Mouse (Mus musculus) Patski (cell line): ENCODE measurements at regions not wholly inside any gene's neighbourhood (a gene's known extent, or its start where the extent isn't known, plus 50 kb on each side); places are given as distances from the start of the nearest gene placed in this dataset.
"Not testable (repeated sequence)": the region's sequence is repeated elsewhere in the genome, so short reads cannot be mapped to it uniquely, and the experiment has no call there.

Experiments
- ATAC-seq: fragments of 100-300 bp; one replicate; pipeline ENCODE4 v1.8.0; 2021
- CTCF ChIA-PET: fragments of 350-600 bp; sonication (Branson Sonifier 250); formaldehyde crosslinking; loops from one replicate; lab custom pipeline; 2022; ENCODE audit warnings: inconsistent platforms; lab: Charles Lee
- POLR2A ChIA-PET: fragments of 350-600 bp; sonication (Branson Sonifier 250); formaldehyde crosslinking; loops from one replicate; lab custom pipeline; 2022; ENCODE audit warnings: antibody characterized with exemption, inconsistent platforms; lab: Charles Lee
- DNase-seq: peaks from one replicate; pipeline ENCODE4 v3.0.0-alpha.2; 2011; ENCODE audit warnings: low read depth, low spot score
- H3K27me3 ChIP-seq: fragments of 371-371 bp; one replicate; pipeline ENCODE4 v1.5.1; 2021
- CTCF ChIP-seq: fragments of 100-300 bp; IDR thresholded peaks from one replicate; pipeline ENCODE4 v1.5.1; 2021
- in situ Hi-C: fragments of 300-500 bp; cut with MboI; formaldehyde crosslinking; loops from 3 replicates; pipeline ENCODE4 v1.11.1; 2018; ENCODE audit warnings: low pct_unique_long_range_greater_than_20kb, mixed read lengths

DNA sequence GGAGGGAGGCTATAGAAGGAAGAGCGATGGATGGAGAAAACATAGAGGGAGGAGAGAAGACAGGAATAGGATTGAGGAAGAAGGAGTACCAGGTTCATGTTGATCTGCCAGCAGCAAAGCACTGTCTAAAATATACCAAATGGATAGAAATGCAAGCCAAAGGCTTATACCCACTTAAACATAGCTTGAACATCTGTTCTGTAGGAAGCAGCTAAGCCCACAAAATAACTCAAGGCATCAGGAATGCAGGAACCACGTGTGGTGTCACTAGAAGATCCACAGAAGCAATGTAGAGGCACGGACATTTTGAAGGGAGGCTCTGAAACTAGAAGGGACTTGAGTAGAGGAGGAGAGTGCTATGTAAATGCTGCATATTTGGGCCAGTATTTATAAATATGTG, 78.9 kb downstream of the Smgc start:
- ChIA-PET POLR2A (no interaction called here), CTCF (no interaction called here)
- peaks cover 30% of the 10 kb centered on the region for H3K27me3 ChIP-seq
- no peak for TF ChIP-seq CTCF
- DNase-seq (no peak), ATAC-seq (no peak)
- in situ Hi-C loops: no loop called here

DNA sequence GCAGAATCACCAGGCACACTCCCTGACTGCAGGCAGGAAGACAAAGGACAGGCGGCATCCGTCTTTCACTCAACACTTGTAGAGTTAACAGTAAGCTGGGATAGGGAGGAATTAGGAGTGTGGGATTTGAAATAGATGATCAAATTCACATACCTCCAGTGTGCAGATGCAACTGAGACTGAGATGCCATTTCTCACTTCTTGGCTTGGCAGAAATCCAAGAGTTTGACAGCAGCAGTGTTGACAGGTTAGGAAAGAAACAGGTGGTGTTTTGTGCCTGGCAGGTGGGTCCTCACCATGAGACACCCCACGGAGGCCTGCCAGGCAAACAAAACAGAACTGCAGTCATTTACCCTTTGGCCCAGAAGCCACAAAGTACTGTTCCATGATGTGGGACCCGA, 79.8 kb downstream of the Smgc start:
- peaks cover 30% of the 10 kb centered on the region for H3K27me3 ChIP-seq
- TF ChIP-seq CTCF: no peak
- ChIA-PET POLR2A (no interaction called here), CTCF (no interaction called here)
- ATAC-seq: no peak
- no peak for DNase-seq
- in situ Hi-C loops: no loop called here

GRCm38 (mm10) chr15:91924542-91924941, 86.5 kb downstream of the Smgc start:
- ChIA-PET CTCF (no interaction called here), POLR2A (no interaction called here)
- peaks cover 21% of the 10 kb centered on the region for H3K27me3 ChIP-seq
- DNase-seq: no peak
- TF ChIP-seq CTCF: no peak
- ATAC-seq: no peak
- in situ Hi-C loops: no loop called here

- DNase-seq (no peak), ATAC-seq (no peak)
- TF ChIP-seq CTCF: no peak
- ChIA-PET CTCF (no interaction called here), POLR2A (no interaction called here)
- peaks cover 18% of the 10 kb centered on the region for H3K27me3 ChIP-seq
- in situ Hi-C loops: no loop called here
Measured at GRCm38 (mm10) chr15:91927492-91927891, 89.4 kb downstream of the Smgc start.

DNA sequence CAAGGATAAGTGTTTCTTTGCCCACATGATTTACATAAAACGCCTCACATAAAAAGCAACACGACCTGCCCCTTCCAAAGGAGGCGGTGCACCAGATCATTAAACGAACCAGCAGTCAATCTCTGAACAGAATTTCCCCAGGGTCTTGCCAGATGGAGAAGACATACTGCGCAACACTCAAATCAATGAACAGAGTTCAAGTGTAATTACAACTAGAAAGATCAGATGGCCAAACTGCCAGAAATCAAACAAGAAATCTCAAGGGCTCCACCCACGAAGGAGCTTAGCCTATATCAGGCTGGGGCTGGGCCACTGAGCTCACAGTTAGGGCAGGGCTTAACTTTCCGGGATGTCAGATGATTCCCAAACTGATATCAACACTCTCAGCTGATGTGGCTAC, 90.4 kb downstream of the Smgc start:
- no peak for ATAC-seq
- TF ChIP-seq CTCF: no peak
- peaks cover 18% of the 10 kb centered on the region for H3K27me3 ChIP-seq
- CTCF ChIA-PET: no interaction called here
- POLR2A ChIA-PET: no interaction called here
- no peak for DNase-seq
- in situ Hi-C loops: no loop called here

GRCm38 (mm10) chr15:91957273-91957672, 93.7 kb upstream of the Cntn1 start:
- H3K27me3 ChIP-seq: peaks cover 5% of the 10 kb centered on the region
- DNase-seq (no peak), ATAC-seq (no peak)
- POLR2A ChIA-PET: no interaction called here
- TF ChIP-seq CTCF: no peak
- CTCF ChIA-PET: no interaction called here
- in situ Hi-C loops: no loop called here

DNA sequence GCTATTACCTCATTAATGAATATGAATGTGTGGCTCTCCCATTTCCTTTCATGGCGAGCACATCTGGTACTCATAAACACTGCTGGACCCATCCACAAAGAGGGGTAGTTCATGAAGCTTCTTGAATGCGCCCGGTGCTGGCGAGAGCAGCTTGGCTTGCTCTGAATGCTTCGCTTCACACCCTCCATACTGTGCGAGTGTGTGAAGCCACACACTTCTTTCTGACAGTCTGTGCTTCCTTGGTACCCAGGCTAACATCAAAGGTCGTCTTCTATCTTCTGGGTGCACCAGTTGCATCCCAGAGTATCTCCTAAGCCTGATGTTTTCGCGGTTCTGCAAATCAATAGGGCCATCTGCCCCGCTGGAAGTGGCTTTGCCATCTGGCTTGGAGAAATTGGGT, 85.8 kb upstream of the Cntn1 start:
- in situ Hi-C loops: loop anchor here (10.0 kb wide), 1 partner anchor 270 kb away; no protein-coding TSS in a partner anchor
- POLR2A ChIA-PET: no interaction called here
- DNase-seq: no peak
- CTCF ChIA-PET: interaction anchor here (0.7 to 1.1 kb wide), 2 partner anchors 11 to 30 kb away, joined by 3 read pairs; no protein-coding TSS in a partner anchor
- no peak for ATAC-seq
- TF ChIP-seq CTCF: no peak
- H3K27me3 ChIP-seq: peaks cover 5% of the 10 kb centered on the region

- CTCF ChIA-PET: interaction anchor here (0.7 to 1.1 kb wide), 2 partner anchors 10 to 14 kb away, joined by 3 read pairs; no protein-coding TSS in a partner anchor
- POLR2A ChIA-PET: no interaction called here
- peak; percentile 88 for TF ChIP-seq CTCF
- peaks cover 5% of the 10 kb centered on the region for H3K27me3 ChIP-seq
- ATAC-seq (peak; percentile 67), DNase-seq (no peak)
- in situ Hi-C loops: loop anchor here (10.0 kb wide), 1 partner anchor 265 kb away; no protein-coding TSS in a partner anchor
Measured at GRCm38 (mm10) chr15:91969378-91969777, 81.6 kb upstream of the Cntn1 start.

DNA sequence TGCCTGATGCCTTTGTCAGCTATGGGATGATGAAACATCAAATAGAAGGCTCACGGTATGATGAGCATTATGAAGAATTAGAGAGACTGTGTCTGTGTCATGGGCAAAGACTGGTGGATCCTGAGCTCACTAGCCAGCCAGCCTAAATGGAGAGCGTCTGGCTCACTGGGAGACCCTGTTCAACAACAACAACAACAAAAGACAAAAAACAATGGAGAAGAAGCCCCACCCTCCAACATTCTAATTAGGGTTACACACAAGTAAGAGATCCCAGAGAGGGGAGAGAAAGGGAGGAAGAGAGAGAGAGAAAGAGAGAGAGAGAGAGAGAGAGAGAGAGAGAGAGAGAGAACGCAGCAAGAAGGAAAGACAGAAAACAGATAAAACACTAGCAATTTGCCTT, 79.6 kb upstream of the Cntn1 start:
- TF ChIP-seq CTCF: no peak
- CTCF ChIA-PET: interaction anchor here (1.2 kb wide), 1 partner anchor 24 kb away, joined by 3 read pairs; no protein-coding TSS in a partner anchor
- H3K27me3 ChIP-seq: peaks cover 5% of the 10 kb centered on the region
- in situ Hi-C loops: no loop called here
- ATAC-seq (no peak), DNase-seq (no peak)
- POLR2A ChIA-PET: no interaction called here

DNA sequence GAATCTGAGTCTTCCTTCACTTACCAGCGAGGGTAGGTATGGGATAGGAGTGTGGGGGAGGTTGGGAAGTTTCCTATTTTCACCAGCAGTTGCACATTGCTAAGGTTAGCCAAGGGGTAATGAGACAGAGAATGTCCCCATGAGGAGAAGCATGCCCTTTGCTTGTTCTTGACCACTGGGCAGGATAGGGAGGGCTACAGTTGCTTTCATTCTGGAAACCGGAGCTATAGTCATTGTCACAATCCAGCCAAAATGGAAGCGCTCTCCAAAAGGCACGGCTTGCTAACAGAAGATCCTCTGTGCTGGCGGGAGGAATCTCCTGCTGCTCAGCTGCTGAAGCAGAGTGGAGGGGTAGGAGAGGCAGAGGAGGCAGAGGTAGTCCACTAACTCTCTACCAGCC, 79.1 kb upstream of the Cntn1 start:
- in situ Hi-C loops: no loop called here
- ATAC-seq (no peak), DNase-seq (no peak)
- CTCF ChIA-PET: interaction anchor here (1.2 kb wide), 1 partner anchor 24 kb away, joined by 3 read pairs; no protein-coding TSS in a partner anchor
- POLR2A ChIA-PET: no interaction called here
- peaks cover 5% of the 10 kb centered on the region for H3K27me3 ChIP-seq
- TF ChIP-seq CTCF: no peak

DNA sequence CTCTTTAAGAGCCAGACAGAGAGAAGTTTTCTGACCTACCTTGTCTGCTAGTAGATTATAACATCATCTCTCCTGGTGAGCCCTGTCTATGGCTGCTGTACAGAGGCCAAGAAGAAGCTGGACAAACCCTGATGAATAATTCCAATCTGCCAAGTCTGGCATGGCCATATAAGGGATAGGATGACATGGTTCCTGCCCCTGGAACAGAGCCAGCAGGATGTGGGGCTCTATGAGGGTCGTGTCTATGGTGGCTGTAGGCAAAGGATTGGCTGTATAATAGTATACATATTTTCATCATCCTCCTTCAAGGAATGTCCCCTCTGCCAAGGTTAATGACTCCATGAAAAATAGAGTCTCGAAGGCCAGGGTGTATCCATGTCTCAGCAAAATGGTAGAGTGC, 75.4 kb upstream of the Cntn1 start:
- H3K27me3 ChIP-seq: peaks cover 5% of the 10 kb centered on the region
- no peak for ATAC-seq
- CTCF ChIA-PET: no interaction called here
- in situ Hi-C loops: no loop called here
- no peak for DNase-seq
- TF ChIP-seq CTCF: no peak
- POLR2A ChIA-PET: no interaction called here

GRCm38 (mm10) chr15:91983186-91983585, 67.8 kb upstream of the Cntn1 start:
- H3K27me3 ChIP-seq, in situ Hi-C loops, POLR2A ChIA-PET, DNase-seq, ATAC-seq: not testable (repeated sequence)
- CTCF ChIA-PET: interaction anchor here (1.0 kb wide), 1 partner anchor 13 kb away, joined by 3 read pairs; no protein-coding TSS in a partner anchor
